Mouse (Mus musculus) common myeloid progenitor, adult 5-6 weeks (primary cell): ENCODE results near the gene Unc5cl. TPM values are rescaled to one million over a fixed set of nuclear protein-coding genes. Genes with fewer than 3 reads are reported as not detected.

Experiments used
- ATAC-seq: replicated peaks from 2 replicates; pipeline ENCODE4 v1.8.0; 2016; ENCODE audit warnings: low read depth, mild to moderate bottlenecking, moderate TSS enrichment, inconsistent platforms; ENCODE audit not compliant: poor library complexity, severe bottlenecking
- total RNA-seq: library from RNA; stranded (forward); fragments of 200-1000, 187-1606 nt; gene quantifications from 2 replicates; pipeline ENCODE4 v1.2.3, GENCODE M21; 2017

Gene Unc5cl
- total RNA-seq, 1 experiment from 2014 or later, result 2.2 TPM

GRCm38 (mm10) chr17:48583401-48583800 is 128.7 kb downstream of the Unc5cl start:
- ATAC-seq, result no peak

GRCm38 (mm10) chr17:48585902-48586359 is 131.2 kb downstream of the Unc5cl start:
- peak; percentile 96 for ATAC-seq

- ATAC-seq, result no peak
Measured at GRCm38 (mm10) chr17:48588674-48589073, 134.0 kb downstream of the Unc5cl start.

Other genes with a start within 250 kb of the Unc5cl start
- 1.4 and 2.9 TPM in 2 replicates for gene Trem1, start 222.1 kb upstream of the Unc5cl start, total RNA-seq
- 2.9 and 4.5 TPM in 2 replicates for gene Trem3, start 207.1 kb upstream of the Unc5cl start, total RNA-seq
- gene Treml4, start 190.6 kb upstream of the Unc5cl start, total RNA-seq, result 0.58 TPM in 1 of 2 replicates, not detected in the other
- gene Treml2, start 155.4 kb upstream of the Unc5cl start, total RNA-seq, result 46.2 and 61.0 TPM in 2 replicates
- gene B430306N03Rik, start 138.8 kb upstream of the Unc5cl start, total RNA-seq, result 0.34 and 0.91 TPM in 2 replicates
- gene Trem2, start 108.5 kb upstream of the Unc5cl start, total RNA-seq, result not detected in 2 replicates
- gene Treml1, start 95.0 kb upstream of the Unc5cl start, total RNA-seq, result 14.1 and 21.0 TPM in 2 replicates
- 77.6 and 92.6 TPM in 2 replicates for gene Nfya, start 45.0 kb upstream of the Unc5cl start, total RNA-seq
- 58.8 and 59.1 TPM in 2 replicates for gene Oard1, start 44.9 kb upstream of the Unc5cl start, total RNA-seq
- gene Apobec2, start 22.0 kb upstream of the Unc5cl start, total RNA-seq, result 0.05 and 1.4 TPM in 2 replicates
- gene Tspo2, start 3.4 kb upstream of the Unc5cl start, total RNA-seq, result 28.4 and 29.1 TPM in 2 replicates